Mouse (Mus musculus) forebrain, embryonic 12.5 days (tissue): ENCODE measurements around the gene Olfr1444. TPM values are rescaled to one million over a fixed set of nuclear protein-coding genes. Genes with fewer than 3 reads are reported as not detected.

Experiments used
- ATAC-seq: fragments of 200-750 bp; cut with Nextera tagmentation; 2 replicates; pipeline ENCODE4 v1.8.0; 2017; ENCODE audit warnings: moderate TSS enrichment; ENCODE audit not compliant: low FRiP score
- H3K27ac ChIP-seq: fragments of 300-500 bp; sonication (generic); 2 replicates; pipeline ENCODE4 v1.5.1; 2016; ENCODE audit warnings: mild to moderate bottlenecking
- H3K27me3 ChIP-seq: fragments of 300-500 bp; sonication (generic); 2 replicates; pipeline ENCODE4 v1.6.1; 2016; ENCODE audit warnings: mild to moderate bottlenecking
- H3K36me3 ChIP-seq: fragments of 300-500 bp; sonication (generic); replicated peaks from 2 replicates; pipeline ENCODE4 v1.6.1; 2016; ENCODE audit warnings: mild to moderate bottlenecking
- H3K4me1 ChIP-seq: fragments of 300-500 bp; sonication (generic); 2 replicates; pipeline ENCODE4 v1.6.1; 2016
- H3K4me2 ChIP-seq: fragments of 300-500 bp; sonication (generic); 2 replicates; pipeline ENCODE4 v1.6.1; 2016; ENCODE audit warnings: mild to moderate bottlenecking, moderate library complexity
- H3K4me3 ChIP-seq: fragments of 300-500 bp; sonication (generic); replicated peaks from 2 replicates; pipeline ENCODE4 v1.5.1; 2016; ENCODE audit warnings: mild to moderate bottlenecking
- H3K9ac ChIP-seq: fragments of 300-500 bp; sonication (generic); 2 replicates; pipeline ENCODE4 v1.6.1; 2016; ENCODE audit warnings: mild to moderate bottlenecking
- H3K9me3 ChIP-seq: fragments of 300-500 bp; sonication (generic); 2 replicates; pipeline ENCODE4 v1.6.1; 2016
- WGBS: fragments of 180-500 bp; shearing (Covaris S2); methylation state at CpG from one replicate; pipeline ENCODE4 v1.1.7; 2016; 5-methylcytosine and 5-hydroxymethylcytosine counted together
- polyA plus RNA-seq: library from polyadenylated mRNA; unstranded; fragments of >200 nt; fragmentation: Nextera tagmentation; extraction: Ambion mirVana; gene quantifications from 2 replicates; pipeline ENCODE4 v1.2.1, GENCODE M21; 2016

Olfr1444 gene
- not detected in 2 replicates for polyA plus RNA-seq

DNA sequence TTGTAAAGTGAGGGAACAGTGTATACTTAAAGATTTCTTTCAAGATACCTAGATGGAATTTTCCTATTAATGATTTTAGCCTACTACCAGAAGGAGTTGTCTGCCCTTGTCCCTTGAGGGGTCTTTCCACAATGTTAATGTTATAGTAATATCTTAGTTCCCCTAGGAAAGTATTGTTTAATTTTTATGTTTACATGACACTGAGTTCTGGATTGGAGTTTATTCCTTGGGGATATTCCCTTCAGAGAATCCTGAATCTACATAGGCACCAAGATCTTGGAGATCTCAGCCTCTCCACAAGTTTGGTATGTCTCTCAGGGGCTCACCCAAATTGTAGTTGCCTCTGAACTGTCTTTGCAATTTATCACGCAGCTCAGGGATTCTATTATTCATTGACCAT lies at the start of gene Olfr1444:
Gene Olfr1444 (plus strand): TSS at position 301 of the 400 bp plus-strand sequence.
- H3K9me3 ChIP-seq: no peaks in the 10 kb centered on the region; the same call in 1 of the 2 replicates
- no peaks in the 10 kb centered on the region for H3K4me1 ChIP-seq
- no peak within 1 kb of the TSS for H3K4me2 ChIP-seq
- H3K4me3 ChIP-seq: no peak within 1 kb of the TSS
- 49% methylated on average over 1 of the region's 1 CpGs for WGBS
- ATAC-seq: no peak
- H3K36me3 ChIP-seq: no peaks in the 10 kb centered on the region
- no peaks in the 10 kb centered on the region for H3K27me3 ChIP-seq
- no peak within 1 kb of the TSS for H3K9ac ChIP-seq
- no peak within 1 kb of the TSS for H3K27ac ChIP-seq

- no peak overlapping the region for H3K9ac ChIP-seq
- H3K9me3 ChIP-seq: no peaks in the 10 kb centered on the region
- 76% methylated on average over 1 of the region's 1 CpGs for WGBS
- H3K27ac ChIP-seq: no peak overlapping the region
- no peaks in the 10 kb centered on the region for H3K36me3 ChIP-seq
- no peak overlapping the region for H3K4me3 ChIP-seq
- H3K27me3 ChIP-seq: no peaks in the 10 kb centered on the region
- H3K4me2 ChIP-seq: no peak overlapping the region
- H3K4me1 ChIP-seq: no peaks in the 10 kb centered on the region
- ATAC-seq: no peak
Observed at GRCm38 (mm10) chr19:12812644-12813364, 44.3 kb upstream of the Olfr1444 start.

GRCm38 (mm10) chr19:12813883-12814282 lies 43.2 kb upstream of the Olfr1444 start:
- Histone ChIP-seq H3K27me3 (no peaks in the 10 kb centered on the region), H3K36me3 (no peaks in the 10 kb centered on the region), H3K27ac (no peak overlapping the region), H3K9ac (no peak overlapping the region), H3K4me1 (no peaks in the 10 kb centered on the region), H3K4me3 (no peak overlapping the region), H3K4me2 (no peak overlapping the region), H3K9me3 (no peaks in the 10 kb centered on the region)
- ATAC-seq: no peak
- 88% methylated on average over 1 of the region's 1 CpGs for WGBS

DNA sequence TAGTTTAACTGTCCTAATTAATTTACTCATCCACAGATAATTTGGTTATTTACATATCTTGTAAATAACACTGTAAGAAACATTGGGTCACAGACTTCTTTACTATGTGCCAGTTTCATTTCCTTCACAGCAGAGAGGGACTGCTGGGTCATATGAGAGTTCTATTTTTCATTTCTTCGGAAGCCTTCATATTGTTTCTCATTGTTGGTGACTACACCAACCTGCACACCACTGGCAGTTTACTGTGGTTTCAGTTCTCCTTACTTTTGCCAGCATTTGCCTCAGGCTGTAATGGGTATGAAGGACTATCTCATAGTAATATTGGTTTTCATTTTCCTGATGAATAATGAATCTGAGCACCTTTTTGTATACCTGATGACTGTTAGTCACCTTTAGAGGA lies 38.6 kb upstream of the Olfr1444 start:
- H3K4me3 ChIP-seq: no peak overlapping the region
- H3K4me1 ChIP-seq: no peaks in the 10 kb centered on the region
- WGBS: 88% methylated on average over 1 of the region's 1 CpGs
- no peaks in the 10 kb centered on the region for H3K36me3 ChIP-seq
- H3K27ac ChIP-seq: no peak overlapping the region
- H3K4me2 ChIP-seq: no peak overlapping the region
- H3K9ac ChIP-seq: no peak overlapping the region
- no peak for ATAC-seq
- H3K27me3 ChIP-seq: no peaks in the 10 kb centered on the region
- no peaks in the 10 kb centered on the region for H3K9me3 ChIP-seq

GRCm38 (mm10) chr19:12820383-12820782 lies 36.7 kb upstream of the Olfr1444 start:
- ATAC-seq: no peak
- H3K4me1 ChIP-seq: no peaks in the 10 kb centered on the region
- H3K4me3 ChIP-seq: no peak overlapping the region
- no peaks in the 10 kb centered on the region for H3K9me3 ChIP-seq
- no peaks in the 10 kb centered on the region for H3K27me3 ChIP-seq
- H3K36me3 ChIP-seq: no peaks in the 10 kb centered on the region
- H3K4me2 ChIP-seq: no peak overlapping the region
- WGBS: 36% methylated on average over 4 of the region's 4 CpGs
- no peak overlapping the region for H3K27ac ChIP-seq
- H3K9ac ChIP-seq: no peak overlapping the region

GRCm38 (mm10) chr19:12824549-12824948 lies 32.5 kb upstream of the Olfr1444 start:
- no peaks in the 10 kb centered on the region for H3K36me3 ChIP-seq
- no peak overlapping the region for H3K9ac ChIP-seq
- H3K4me1 ChIP-seq: no peaks in the 10 kb centered on the region
- H3K27ac ChIP-seq: no peak overlapping the region
- ATAC-seq: no peak
- WGBS: 73% methylated on average over 4 of the region's 4 CpGs
- H3K4me3 ChIP-seq: no peak overlapping the region
- no peaks in the 10 kb centered on the region for H3K9me3 ChIP-seq
- no peak overlapping the region for H3K4me2 ChIP-seq
- no peaks in the 10 kb centered on the region for H3K27me3 ChIP-seq

- ATAC-seq: no peak
- Histone ChIP-seq H3K4me1 (no peaks in the 10 kb centered on the region), H3K4me3 (no peak overlapping the region), H3K27me3 (no peaks in the 10 kb centered on the region), H3K4me2 (no peak overlapping the region), H3K27ac (no peak overlapping the region), H3K9me3 (no peaks in the 10 kb centered on the region), H3K9ac (no peak overlapping the region), H3K36me3 (no peaks in the 10 kb centered on the region)
- 78% methylated on average over 2 of the region's 2 CpGs for WGBS
Observed at GRCm38 (mm10) chr19:12830823-12831430, 26.2 kb upstream of the Olfr1444 start.

- no peak overlapping the region for H3K27ac ChIP-seq
- 75% methylated on average over 1 of the region's 1 CpGs for WGBS
Observed at GRCm38 (mm10) chr19:12831559-12831958, 25.5 kb upstream of the Olfr1444 start.

DNA sequence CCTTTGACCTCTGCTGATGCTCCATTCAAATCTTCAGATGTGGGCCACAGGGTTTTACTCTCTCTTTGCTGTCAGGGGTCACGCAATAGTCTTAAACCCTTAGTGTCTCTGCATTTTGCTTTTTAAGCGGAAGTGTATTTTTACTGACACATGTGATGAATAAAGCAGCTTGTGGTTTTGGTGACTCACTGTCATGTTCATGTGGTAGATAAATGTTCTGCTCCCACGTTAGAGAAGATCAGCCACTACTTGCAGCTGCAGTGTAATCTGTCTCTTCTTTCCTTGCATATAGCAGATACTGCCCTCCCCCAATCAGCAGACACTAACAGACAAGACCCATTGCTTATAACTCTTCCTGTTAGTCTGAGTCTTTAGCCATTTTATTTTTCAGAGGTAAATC lies 23.5 kb upstream of the Olfr1444 start:
- H3K4me3 ChIP-seq: no peak overlapping the region
- no peaks in the 10 kb centered on the region for H3K27me3 ChIP-seq
- no peak overlapping the region for H3K9ac ChIP-seq
- H3K36me3 ChIP-seq: no peaks in the 10 kb centered on the region
- ATAC-seq: no peak
- no peaks in the 10 kb centered on the region for H3K9me3 ChIP-seq
- WGBS: 88% methylated on average over 3 of the region's 3 CpGs
- no peak overlapping the region for H3K27ac ChIP-seq
- H3K4me2 ChIP-seq: no peak overlapping the region
- no peaks in the 10 kb centered on the region for H3K4me1 ChIP-seq

More at GRCm38 (mm10) chr19:12831559-12831958, 25.5 kb upstream of the Olfr1444 start:
- no peak for ATAC-seq
- Histone ChIP-seq H3K9ac (no peak overlapping the region), H3K4me2 (no peak overlapping the region), H3K4me3 (no peak overlapping the region), H3K4me1 (no peaks in the 10 kb centered on the region), H3K36me3 (no peaks in the 10 kb centered on the region), H3K27me3 (no peaks in the 10 kb centered on the region), H3K9me3 (no peaks in the 10 kb centered on the region)

GRCm38 (mm10) chr19:12838507-12838906 lies 18.6 kb upstream of the Olfr1444 start:
- no peak for ATAC-seq
- Histone ChIP-seq H3K36me3 (no peaks in the 10 kb centered on the region), H3K9ac (no peak overlapping the region), H3K4me1 (no peaks in the 10 kb centered on the region), H3K9me3 (no peaks in the 10 kb centered on the region), H3K27ac (no peak overlapping the region), H3K27me3 (no peaks in the 10 kb centered on the region), H3K4me3 (no peak overlapping the region), H3K4me2 (no peak overlapping the region)
- 88% methylated on average over 1 of the region's 1 CpGs for WGBS

DNA sequence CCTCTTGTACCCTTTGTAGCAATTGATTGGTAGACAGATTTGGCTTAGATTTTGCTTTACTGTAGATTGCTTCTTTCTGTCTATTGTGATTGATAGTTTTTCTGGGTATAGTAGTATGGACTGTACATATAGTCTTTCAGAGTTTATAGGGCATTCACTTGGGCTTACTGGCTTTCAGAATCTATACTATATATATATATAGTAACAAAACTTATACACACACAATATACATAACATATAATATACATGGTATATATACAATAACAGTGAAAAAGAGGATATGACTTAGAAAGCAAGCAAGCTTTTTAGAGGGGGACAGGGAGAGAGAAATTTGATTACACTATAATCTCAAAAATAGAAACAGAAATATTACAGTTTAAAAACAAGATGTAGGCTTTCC lies 10.7 kb upstream of the Olfr1444 start, which contains the start of gene Gm5244:
Gene Gm5244 (plus strand): TSS at position 301 of the 400 bp plus-strand sequence.
- Histone ChIP-seq H3K36me3 (no peaks in the 10 kb centered on the region), H3K9ac (no peak within 1 kb of the TSS), H3K27me3 (no peaks in the 10 kb centered on the region), H3K4me1 (no peaks in the 10 kb centered on the region), H3K4me3 (no peak within 1 kb of the TSS), H3K27ac (no peak within 1 kb of the TSS), H3K4me2 (no peak within 1 kb of the TSS), H3K9me3 (0 out of 2 replicates have a peak, but pooled peaks cover 3% of the 10 kb centered on the region)
- no peak for ATAC-seq

DNA sequence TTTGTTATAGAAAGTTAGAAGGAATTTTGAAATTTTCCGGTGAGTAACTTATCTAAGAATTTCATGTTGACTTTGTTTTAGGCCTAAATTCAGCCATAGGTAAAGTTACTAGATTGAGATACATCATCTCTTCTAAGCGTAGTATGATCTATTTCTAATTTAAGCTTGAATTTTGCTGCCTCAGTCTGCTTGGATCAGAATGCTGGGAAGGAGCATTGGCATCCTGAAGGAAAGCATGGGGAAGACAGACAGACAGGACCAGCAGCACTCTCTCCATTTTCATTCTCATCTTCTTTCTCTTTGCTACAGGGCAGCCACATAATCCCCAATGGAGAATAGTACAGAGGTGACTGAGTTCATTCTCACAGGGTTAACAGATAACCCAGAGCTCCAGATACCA lies 26.5 kb downstream of the Olfr1444 start, which contains the start of gene Olfr1445:
Gene Olfr1445 (plus strand): TSS at position 301 of the 400 bp plus-strand sequence.
- Histone ChIP-seq H3K27me3 (no peaks in the 10 kb centered on the region), H3K9me3 (no peaks in the 10 kb centered on the region), H3K4me2 (no peak within 1 kb of the TSS), H3K27ac (no peak within 1 kb of the TSS), H3K36me3 (no peaks in the 10 kb centered on the region), H3K4me1 (no peaks in the 10 kb centered on the region), H3K4me3 (no peak within 1 kb of the TSS), H3K9ac (no peak within 1 kb of the TSS)
- 90% methylated on average over 2 of the region's 2 CpGs for WGBS
- ATAC-seq: no peak

DNA sequence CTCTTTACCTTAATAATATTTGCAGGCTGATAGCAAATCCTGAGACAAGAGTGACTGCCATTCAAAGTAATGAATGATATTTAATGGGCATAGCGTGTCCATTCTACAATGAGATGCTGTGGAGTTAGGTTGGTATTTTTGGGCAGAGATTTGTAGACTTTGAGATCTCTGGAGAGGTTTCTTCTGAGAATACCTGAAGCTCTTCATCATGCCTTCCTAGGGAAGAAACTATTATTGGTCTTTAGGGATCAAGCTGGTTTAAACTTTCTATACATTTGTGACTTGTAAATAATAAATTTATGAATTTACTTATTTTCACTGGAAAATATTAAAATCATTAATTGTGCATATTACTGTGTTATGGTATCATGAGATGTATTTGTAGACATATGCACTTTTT lies 36.3 kb downstream of the Olfr1444 start, which contains the start of gene Olfr1446:
Gene Olfr1446 (minus strand): TSS at position 101 of the 400 bp plus-strand sequence.
- no peak within 1 kb of the TSS for H3K4me2 ChIP-seq
- no peak within 1 kb of the TSS for H3K27ac ChIP-seq
- H3K9ac ChIP-seq: no peak within 1 kb of the TSS
- ATAC-seq: no peak
- no peaks in the 10 kb centered on the region for H3K27me3 ChIP-seq
- H3K4me3 ChIP-seq: no peak within 1 kb of the TSS
- 83% methylated on average over 1 of the region's 1 CpGs for WGBS
- H3K9me3 ChIP-seq: no peaks in the 10 kb centered on the region
- H3K36me3 ChIP-seq: no peaks in the 10 kb centered on the region
- H3K4me1 ChIP-seq: no peaks in the 10 kb centered on the region
